Mouse (Mus musculus) yolk sac, embryonic 10.5 days (tissue): ENCODE measurements around the gene Myd88.

Source experiments
- DNase-seq: peaks from one replicate; pipeline ENCODE4 v3.0.0-alpha.2; 2017; ENCODE audit warnings: low spot score

Myd88 gene

GRCm38 (mm10) chr9:119340212-119340580, 1.0 kb downstream of the Myd88 start:
- no peak for DNase-seq

GRCm38 (mm10) chr9:119339558-119340211, 1.5 kb downstream of the Myd88 start, which contains the start of gene Acaa1a:
Gene Acaa1a, plus strand, starts transcription at chr9:119339676.
- peak; percentile 77 for DNase-seq

- no peak for DNase-seq
Measured at GRCm38 (mm10) chr9:119339106-119339505, 2.1 kb downstream of the Myd88 start.

- DNase-seq: no peak
Measured at GRCm38 (mm10) chr9:119338350-119338749, 2.9 kb downstream of the Myd88 start.

- no peak for DNase-seq
Measured at GRCm38 (mm10) chr9:119337842-119338241, 3.4 kb downstream of the Myd88 start.

GRCm38 (mm10) chr9:119335571-119335970, 5.6 kb downstream of the Myd88 start:
- no peak for DNase-seq

- no peak for DNase-seq
Measured at GRCm38 (mm10) chr9:119334834-119335233, 6.4 kb downstream of the Myd88 start.

- DNase-seq: no peak
Measured at GRCm38 (mm10) chr9:119334324-119334723, 6.9 kb downstream of the Myd88 start.

- no peak for DNase-seq
Measured at GRCm38 (mm10) chr9:119330186-119330963, 10.8 kb downstream of the Myd88 start.

GRCm38 (mm10) chr9:119328488-119328887, 12.7 kb downstream of the Myd88 start:
- DNase-seq: no peak

GRCm38 (mm10) chr9:119324130-119324529, 17.1 kb downstream of the Myd88 start:
- no peak for DNase-seq

- no peak for DNase-seq
Measured at GRCm38 (mm10) chr9:119323260-119323645, 18.0 kb downstream of the Myd88 start.

- peak; percentile 99 for DNase-seq
Measured at GRCm38 (mm10) chr9:119322289-119323259, 18.6 kb downstream of the Myd88 start, which contains the start of gene Oxsr1. Gene Oxsr1, minus strand, starts transcription at chr9:119322427.

- no peak for DNase-seq
Measured at GRCm38 (mm10) chr9:119321392-119322229, 19.6 kb downstream of the Myd88 start.

- DNase-seq: no peak
Measured at GRCm38 (mm10) chr9:119320946-119321345, 20.3 kb downstream of the Myd88 start.

- DNase-seq: no peak
Measured at GRCm38 (mm10) chr9:119320446-119320845, 20.8 kb downstream of the Myd88 start.

GRCm38 (mm10) chr9:119318891-119319290, 22.3 kb downstream of the Myd88 start:
- no peak for DNase-seq

- no peak for DNase-seq
Measured at GRCm38 (mm10) chr9:119313096-119313495, 28.1 kb downstream of the Myd88 start.

GRCm38 (mm10) chr9:119309067-119309466, 32.1 kb downstream of the Myd88 start:
- DNase-seq: no peak

GRCm38 (mm10) chr9:119305863-119306262, 35.3 kb downstream of the Myd88 start:
- DNase-seq: no peak

- DNase-seq: no peak
Measured at GRCm38 (mm10) chr9:119298563-119298962, 42.6 kb downstream of the Myd88 start.
